Mouse (Mus musculus) intestine, postnatal 0 days (tissue): ENCODE data around the gene Mr1. TPM values are rescaled to one million over a fixed set of nuclear protein-coding genes. Genes with fewer than 3 reads are reported as not detected.
A peak's percentile ranks its signal among the peaks of the same experiment; 100 is the strongest.

Source experiments
- ATAC-seq: fragments of 200-750 bp; cut with Nextera tagmentation; 2 replicates; pipeline ENCODE4 v1.8.0; 2017; ENCODE audit warnings: mild to moderate bottlenecking, moderate TSS enrichment, moderate library complexity
- H3K27ac ChIP-seq: fragments of 300-500 bp; sonication (generic); 2 replicates; pipeline ENCODE4 v1.5.1; 2014; ENCODE audit warnings: mild to moderate bottlenecking, low read depth, low read length, moderate library complexity
- H3K27me3 ChIP-seq: fragments of 300-500 bp; sonication (generic); replicated peaks from 2 replicates; pipeline ENCODE4 v1.6.1; 2014; ENCODE audit warnings: low read length, mixed read lengths; ENCODE audit not compliant: control insufficient read depth, insufficient read depth
- H3K36me3 ChIP-seq: fragments of 300-500 bp; sonication (generic); 2 replicates; pipeline ENCODE4 v1.6.1; 2014; ENCODE audit warnings: mild to moderate bottlenecking, moderate library complexity; ENCODE audit not compliant: control insufficient read depth, insufficient read depth
- H3K4me1 ChIP-seq: fragments of 300-500 bp; sonication (generic); replicated peaks from 2 replicates; pipeline ENCODE4 v1.6.1; 2014; ENCODE audit warnings: antibody characterized with exemption, low read length, mixed read lengths; ENCODE audit not compliant: control insufficient read depth, insufficient read depth
- H3K4me2 ChIP-seq: fragments of 300-500 bp; sonication (generic); replicated peaks from 2 replicates; pipeline ENCODE4 v1.6.1; 2014; ENCODE audit warnings: low read depth, mild to moderate bottlenecking, moderate library complexity
- H3K4me3 ChIP-seq: fragments of 300-500 bp; sonication (generic); 2 replicates; pipeline ENCODE4 v1.5.1; 2014; ENCODE audit warnings: low read depth, low read length
- H3K9ac ChIP-seq: fragments of 300-500 bp; sonication (generic); 2 replicates; pipeline ENCODE4 v1.6.1; 2014; ENCODE audit warnings: mild to moderate bottlenecking, low read depth, low read length
- H3K9me3 ChIP-seq: fragments of 300-500 bp; sonication (generic); 2 replicates; pipeline ENCODE4 v1.6.1; 2016; ENCODE audit warnings: mixed run types; ENCODE audit not compliant: control insufficient read depth
- CTCF ChIP-seq: sonication (generic); IDR thresholded peaks from 2 replicates; pipeline ENCODE4 v1.5.1; 2016; ENCODE audit warnings: low read depth, mild to moderate bottlenecking, control low read depth, antibody characterized with exemption, moderate library complexity
- WGBS: fragments of 180-500 bp; shearing (Covaris S2); extraction: QIAGEN DNeasy Blood & Tissue Kit; methylation state at CpG from one replicate; pipeline ENCODE4 v1.1.7; 2014; 5-methylcytosine and 5-hydroxymethylcytosine counted together
- polyA plus RNA-seq: library from polyadenylated mRNA; unstranded; fragments of >200 nt; fragmentation: Nextera tagmentation; extraction: Ambion mirVana; gene quantifications from 2 replicates; pipeline ENCODE4 v1.2.1, GENCODE M21; 2015

The Mr1 gene
- polyA plus RNA-seq, 1 experiment from 2014 or later: 2.8 TPM

- Histone ChIP-seq H3K4me1 (peaks cover 20% of the 10 kb centered on the region), H3K27me3 (no peaks in the 10 kb centered on the region), H3K4me2 (no peak overlapping the region), H3K27ac (peak overlapping the region; percentile 24; the same call in 1 of the 2 replicates), H3K9ac (no peak overlapping the region), H3K36me3 (no peaks in the 10 kb centered on the region), H3K9me3 (no peaks in the 10 kb centered on the region), H3K4me3 (no peak overlapping the region)
- ATAC-seq: no peak
- WGBS: 72% methylated on average over 9 of the region's 9 CpGs
- TF ChIP-seq CTCF: no peak
These were observed 52.5 kb downstream of the Mr1 start for GRCm38 (mm10) chr1:155093971-155094707.

- Histone ChIP-seq H3K27ac (0 out of 2 replicates have a peak overlapping the region, but pooled peaks have one; percentile 24), H3K9ac (no peak overlapping the region), H3K4me3 (no peak overlapping the region), H3K27me3 (no peaks in the 10 kb centered on the region), H3K9me3 (no peaks in the 10 kb centered on the region), H3K36me3 (no peaks in the 10 kb centered on the region), H3K4me2 (no peak overlapping the region), H3K4me1 (peaks cover 20% of the 10 kb centered on the region)
- peak; percentile 19 for ATAC-seq
- 44% methylated on average over 4 of the region's 4 CpGs for WGBS
- TF ChIP-seq CTCF: no peak
These were observed 53.3 kb downstream of the Mr1 start for GRCm38 (mm10) chr1:155093145-155093791.

GRCm38 (mm10) chr1:155091842-155092800 lies 54.5 kb downstream of the Mr1 start:
- Histone ChIP-seq H3K4me1 (peaks cover 17% of the 10 kb centered on the region), H3K27me3 (no peaks in the 10 kb centered on the region), H3K4me2 (no peak overlapping the region), H3K9me3 (no peaks in the 10 kb centered on the region), H3K4me3 (no peak overlapping the region), H3K36me3 (no peaks in the 10 kb centered on the region), H3K9ac (no peak overlapping the region), H3K27ac (no peak overlapping the region)
- WGBS: 36% methylated on average over 14 of the region's 14 CpGs
- no peak for ATAC-seq
- no peak for TF ChIP-seq CTCF

- H3K36me3 ChIP-seq: no peaks in the 10 kb centered on the region
- no peak for ATAC-seq
- H3K9ac ChIP-seq: no peak overlapping the region
- H3K27me3 ChIP-seq: no peaks in the 10 kb centered on the region
- H3K9me3 ChIP-seq: no peaks in the 10 kb centered on the region
- no peak overlapping the region for H3K4me2 ChIP-seq
- no peak for TF ChIP-seq CTCF
- 66% methylated on average over 7 of the region's 7 CpGs for WGBS
- peaks cover 16% of the 10 kb centered on the region for H3K4me1 ChIP-seq
- no peak overlapping the region for H3K4me3 ChIP-seq
- H3K27ac ChIP-seq: peak overlapping the region; percentile 42; the same call in 1 of the 2 replicates
These were observed 55.2 kb downstream of the Mr1 start for GRCm38 (mm10) chr1:155091374-155091841.

GRCm38 (mm10) chr1:155090736-155091135 lies 55.9 kb downstream of the Mr1 start:
- WGBS: 71% methylated on average over 1 of the region's 1 CpGs
- H3K9me3 ChIP-seq: no peaks in the 10 kb centered on the region
- TF ChIP-seq CTCF: no peak
- no peaks in the 10 kb centered on the region for H3K27me3 ChIP-seq
- H3K4me2 ChIP-seq: no peak overlapping the region
- no peak overlapping the region for H3K9ac ChIP-seq
- H3K4me3 ChIP-seq: no peak overlapping the region
- H3K36me3 ChIP-seq: no peaks in the 10 kb centered on the region
- H3K4me1 ChIP-seq: peaks cover 21% of the 10 kb centered on the region
- H3K27ac ChIP-seq: no peak overlapping the region
- no peak for ATAC-seq
